Mouse (Mus musculus) MEL (cell line): ENCODE measurements around the gene Hgd.

ENCODE experiments used
- CTCF ChIP-seq, 3 experiments: IDR thresholded peaks in 2 of 3; conservative IDR thresholded peaks in 1 of 3; 2 replicates each; pipeline ENCODE4 v1.5.1; 2011 to 2012; ENCODE audit warnings: low read length in 3 of 3, low read depth in 2 of 3, mild to moderate bottlenecking in 2 of 3, improper control_type of control experiment in 1 of 3, inconsistent platforms in 1 of 3, mixed read lengths in 1 of 3, moderate library complexity in 1 of 3; ENCODE audit not compliant: control insufficient read depth in 1 of 3, insufficient read depth in 1 of 3, poor library complexity in 1 of 3, severe bottlenecking in 1 of 3
- NRF1 ChIP-seq: IDR thresholded peaks from 2 replicates; pipeline ENCODE4 v1.6.1; 2014; ENCODE audit warnings: low read depth, mild to moderate bottlenecking, inconsistent platforms, low read length, improper control_type of control experiment, moderate library complexity; ENCODE audit not compliant: poor library complexity, insufficient read depth, severe bottlenecking

DNA sequence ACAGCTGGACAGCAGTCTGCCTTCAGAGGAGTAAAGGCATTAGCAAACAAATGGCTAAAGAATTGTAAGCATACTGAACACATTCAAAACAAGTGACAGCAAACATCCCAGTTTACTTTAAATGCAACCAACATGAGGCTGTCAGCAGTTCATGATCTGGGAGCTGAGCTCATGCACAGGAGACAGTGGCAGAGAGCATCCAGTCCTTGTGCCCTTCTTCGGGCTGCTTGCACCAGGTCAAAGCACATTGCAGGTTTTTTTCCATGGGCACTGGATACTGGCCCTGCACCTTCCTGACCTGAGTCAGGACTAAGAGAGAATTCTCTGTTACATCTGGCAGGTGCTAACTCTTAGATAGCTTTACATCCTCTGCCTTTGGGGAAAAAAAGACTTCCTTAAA is 362 bp upstream of the Hgd start:
- TF ChIP-seq CTCF (IDR thresholded peaks at IDR 0.05 in 2 of 3, conservative IDR thresholded peaks at IDR 0.05 in 1 of 3; ENCODE audit: control insufficient read depth in 1 of 3, insufficient read depth in 1 of 3, low read depth in 2 of 3, low read length in 3 of 3, poor library complexity in 1 of 3, severe bottlenecking in 1 of 3) (no peak), NRF1 (no peak)
